Mouse (Mus musculus) adrenal gland, adult (tissue): ENCODE data around the gene Ugt1a1.

ENCODE experiments used
- DNase-seq, 2 experiments: peaks; one replicate each; pipeline ENCODE4 v3.0.0; 2022 to 2023; ENCODE audit warnings: low spot score in 1 of 2; ENCODE audit not compliant: inconsistent age in 2 of 2

The Ugt1a1 gene

DNA sequence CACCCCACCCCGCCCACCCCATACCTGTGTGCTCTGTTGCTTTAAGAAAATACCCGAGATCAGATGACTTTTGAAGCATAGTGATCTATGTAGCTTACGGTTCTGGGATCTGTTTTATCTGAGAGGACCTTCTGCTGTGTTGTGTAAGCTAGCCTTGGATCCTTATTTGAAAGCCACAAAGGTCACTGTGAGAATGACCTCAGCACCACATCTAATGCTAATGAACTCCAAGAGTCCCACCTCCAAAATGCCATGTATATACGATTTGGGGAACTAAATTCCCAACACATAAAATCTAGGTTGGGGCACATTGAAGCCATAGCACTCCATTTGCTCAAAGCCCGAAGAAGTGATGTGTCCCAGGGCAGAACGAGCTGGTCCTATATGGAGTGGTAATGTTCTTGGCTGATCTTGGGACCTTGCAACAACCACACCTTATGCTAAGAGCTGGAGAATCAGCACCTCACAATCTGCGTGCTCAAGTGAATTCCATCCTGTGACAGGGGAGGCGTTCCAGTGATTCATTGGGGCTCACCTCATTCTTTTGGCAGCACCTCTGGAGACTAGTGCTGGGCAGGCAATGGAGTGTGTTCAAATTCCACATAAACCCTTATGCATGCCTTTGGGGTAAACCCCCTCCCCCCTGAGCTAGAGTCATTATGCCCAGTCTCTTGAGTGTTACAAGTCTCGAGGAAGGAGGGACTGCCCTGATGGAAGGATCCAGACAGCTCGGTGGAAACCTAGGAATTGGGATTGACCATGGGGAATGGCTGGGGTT lies 45.3 kb downstream of the Ugt1a1 start:
- peak in 1 of 2 experiments; percentile 72 for DNase-seq

DNA sequence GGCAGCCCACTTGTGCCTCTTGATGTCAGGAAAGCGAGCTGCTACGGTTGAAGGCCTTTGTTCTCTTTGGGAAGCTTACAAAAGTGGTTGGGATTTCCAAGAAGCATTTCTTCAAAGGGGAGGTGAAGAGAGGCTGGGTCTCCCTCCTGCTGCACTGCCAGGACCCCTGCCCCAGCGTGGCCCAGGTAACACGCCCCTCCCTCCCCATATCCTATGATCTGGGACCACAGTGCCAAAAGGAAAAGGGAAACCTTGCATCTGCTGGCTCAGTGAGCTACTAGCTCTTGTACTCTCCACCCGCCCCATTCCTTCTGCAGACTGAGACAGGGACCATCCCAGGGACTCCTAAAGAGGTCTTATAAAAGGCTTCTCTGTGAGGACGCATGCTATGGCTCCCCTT lies 45.9 kb downstream of the Ugt1a1 start:
- DNase-seq: peak in 1 of 2 experiments; percentile 60

DNA sequence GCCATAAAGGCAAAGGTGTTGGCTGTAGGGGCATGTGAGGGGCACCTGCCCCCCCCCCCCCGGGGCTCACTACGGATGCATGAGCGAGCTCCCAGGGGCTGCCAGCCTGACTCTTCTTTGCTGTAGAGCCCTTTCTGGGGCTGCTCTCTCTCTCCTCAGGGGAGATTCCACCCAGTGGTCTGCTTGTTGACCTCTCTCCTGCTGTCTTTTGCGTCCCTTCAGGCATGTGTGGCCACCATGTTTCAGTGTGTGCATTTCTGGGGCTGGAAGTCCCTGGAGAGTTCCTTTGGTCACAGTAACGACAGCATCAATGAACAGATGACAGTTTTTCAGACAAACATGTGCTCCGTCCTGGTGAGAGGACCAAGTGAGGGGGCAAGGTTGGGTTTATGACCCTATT lies 46.6 kb downstream of the Ugt1a1 start:
- peak in 1 of 2 experiments; percentile 54 for DNase-seq

DNA sequence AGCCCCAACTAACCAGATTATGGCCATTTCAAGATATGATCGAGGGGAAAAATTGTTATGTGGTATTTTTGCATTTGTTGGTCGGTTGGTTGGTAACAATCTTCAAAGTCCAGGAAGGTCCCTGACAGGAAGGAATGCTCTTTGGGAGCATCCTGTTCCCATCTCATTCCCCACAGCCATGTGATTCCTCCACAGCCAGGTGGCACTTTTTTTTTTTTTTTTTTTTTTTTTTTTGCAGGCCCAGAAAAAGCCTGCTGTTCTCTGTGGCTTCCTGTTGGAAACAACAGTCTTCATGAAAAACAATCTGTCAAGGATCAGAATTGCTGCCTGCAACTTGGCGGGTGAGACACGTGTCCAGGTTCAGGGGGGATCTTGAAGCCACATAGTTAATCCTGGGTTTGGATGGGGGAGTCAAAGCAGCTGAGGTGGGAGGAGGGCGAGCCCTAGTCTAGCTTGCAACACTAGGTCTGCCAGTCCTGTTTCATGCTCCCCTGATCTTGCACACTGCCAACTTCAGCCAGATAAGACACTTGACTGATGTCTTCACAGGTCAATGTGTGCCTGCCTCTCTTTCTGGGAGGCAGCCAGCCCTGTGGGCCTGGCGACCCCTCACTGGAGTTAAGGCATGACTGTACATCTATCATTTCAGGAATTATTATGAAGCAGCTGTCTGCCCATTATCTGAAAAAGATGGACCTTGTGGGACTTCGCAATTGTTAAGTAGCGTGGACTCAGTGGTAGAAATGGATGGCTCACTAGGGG lies 47.3 kb downstream of the Ugt1a1 start:
- DNase-seq: peak; percentile 55 to 83

DNA sequence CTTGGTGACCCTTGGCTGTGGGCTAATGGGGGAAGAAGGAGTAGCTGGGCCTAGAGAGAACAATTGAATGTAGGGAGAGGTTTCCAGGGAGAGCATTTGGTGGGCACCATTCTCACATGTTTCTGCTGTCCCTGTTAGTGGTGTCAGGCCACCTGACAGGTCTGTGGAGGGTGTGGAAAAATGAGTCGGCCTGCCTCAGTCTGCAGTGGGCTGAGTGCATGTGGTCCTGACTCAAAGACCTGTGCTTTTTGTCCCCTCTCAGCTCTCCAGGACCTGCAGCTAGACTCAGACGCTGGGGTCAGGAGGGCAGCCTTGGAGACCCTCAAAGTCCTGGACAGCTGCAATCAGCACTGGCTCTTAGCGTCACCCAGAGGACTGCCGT lies 47.9 kb downstream of the Ugt1a1 start:
- no peak for DNase-seq

DNA sequence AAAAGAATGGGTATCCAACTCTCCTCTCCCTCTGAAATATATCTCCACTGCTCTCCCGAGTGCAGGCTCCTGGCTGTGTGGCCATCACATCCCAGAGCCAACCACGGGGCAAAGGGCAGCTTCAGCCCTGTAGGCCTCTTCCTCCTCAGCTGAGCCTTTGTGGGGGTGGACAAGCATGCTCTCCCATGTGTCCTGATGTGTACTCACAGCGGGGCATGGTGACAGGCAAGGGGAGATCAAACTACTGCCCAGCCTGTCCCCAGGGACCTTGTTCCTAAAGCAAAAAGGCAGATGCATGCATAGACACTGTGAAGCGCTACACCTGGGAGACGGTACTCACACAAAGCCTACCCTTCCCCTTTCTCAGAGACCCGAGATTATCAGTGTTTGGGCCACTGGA lies 48.4 kb downstream of the Ugt1a1 start:
- DNase-seq: peak in 1 of 2 experiments; percentile 80

DNA sequence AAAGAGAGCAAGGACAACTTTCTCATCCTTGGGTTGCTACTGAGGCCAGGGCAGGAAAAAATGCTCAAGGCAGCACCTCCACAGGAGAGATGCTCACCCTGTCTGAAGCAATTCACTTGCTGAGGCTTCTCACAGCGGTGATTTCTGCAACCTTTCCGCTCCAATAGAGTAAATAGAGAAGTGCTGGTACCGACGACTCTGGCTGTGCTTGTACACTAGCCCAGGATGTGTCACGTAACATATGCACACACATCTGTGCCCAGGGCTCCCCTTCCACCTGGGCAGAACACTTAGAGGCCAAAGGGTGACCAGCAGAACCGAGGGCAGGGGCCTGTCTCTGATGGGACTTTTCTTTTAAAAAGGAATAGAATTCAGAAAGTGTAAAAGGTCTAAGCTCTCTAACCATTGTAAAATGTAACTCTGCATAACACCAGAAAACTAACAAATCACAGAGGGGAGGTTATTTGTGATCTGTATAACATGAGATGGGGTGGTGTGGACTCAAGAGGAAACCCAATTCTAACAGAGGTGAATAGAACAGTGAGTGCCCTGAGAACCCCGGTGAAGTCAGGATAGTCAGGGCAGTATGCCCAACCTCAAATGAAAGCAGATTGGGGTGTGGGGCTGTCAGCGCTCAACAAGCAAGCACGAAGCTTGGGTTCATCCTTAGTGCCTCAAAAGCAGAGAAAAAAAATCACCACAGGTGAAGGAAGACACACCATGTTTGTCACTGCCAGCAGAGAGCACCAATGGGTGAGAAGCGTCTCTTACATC lies 49.0 kb downstream of the Ugt1a1 start:
- DNase-seq: peak in 1 of 2 experiments; percentile 62

DNA sequence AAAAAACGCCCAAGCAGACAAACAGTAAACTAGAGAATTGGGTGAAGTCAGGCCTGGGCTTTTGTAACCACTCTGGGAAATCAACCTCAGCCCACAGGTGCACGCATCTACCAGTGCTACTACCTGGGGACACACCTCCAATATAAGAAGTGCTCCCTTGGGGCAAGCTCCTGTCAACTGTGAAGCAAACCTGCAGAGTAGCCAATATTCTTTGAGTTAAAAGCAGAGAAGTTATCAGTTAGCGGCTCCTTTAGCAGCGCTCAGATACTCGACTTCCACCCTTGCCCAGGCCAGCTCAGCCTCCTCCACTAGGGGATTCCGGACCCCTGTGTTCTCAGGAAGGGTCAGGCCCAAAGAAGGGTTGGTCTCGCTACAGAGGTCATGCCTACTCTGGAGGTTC lies 49.9 kb downstream of the Ugt1a1 start:
- DNase-seq: peak in 1 of 2 experiments; percentile 71

DNA sequence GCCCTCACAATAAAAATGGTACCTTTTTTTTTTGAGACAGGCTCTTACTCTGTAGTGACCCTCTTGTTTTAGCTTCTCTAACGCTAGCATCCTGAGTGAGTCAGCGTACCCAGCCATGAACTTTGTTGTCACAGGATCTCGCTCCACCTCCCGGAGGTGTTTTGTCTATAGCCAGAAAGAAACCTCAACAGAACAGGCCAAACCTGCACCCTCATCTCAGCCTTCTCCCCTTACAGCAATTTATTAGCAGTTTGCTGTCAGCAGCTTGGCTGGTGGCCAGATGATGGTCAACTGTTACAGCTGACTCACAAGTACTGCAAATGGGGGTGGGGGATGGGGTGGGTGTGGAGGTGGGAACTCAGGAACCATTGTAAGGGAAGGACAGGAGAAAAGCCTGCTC lies 50.5 kb downstream of the Ugt1a1 start:
- peak; percentile 82 to 92 for DNase-seq

DNA sequence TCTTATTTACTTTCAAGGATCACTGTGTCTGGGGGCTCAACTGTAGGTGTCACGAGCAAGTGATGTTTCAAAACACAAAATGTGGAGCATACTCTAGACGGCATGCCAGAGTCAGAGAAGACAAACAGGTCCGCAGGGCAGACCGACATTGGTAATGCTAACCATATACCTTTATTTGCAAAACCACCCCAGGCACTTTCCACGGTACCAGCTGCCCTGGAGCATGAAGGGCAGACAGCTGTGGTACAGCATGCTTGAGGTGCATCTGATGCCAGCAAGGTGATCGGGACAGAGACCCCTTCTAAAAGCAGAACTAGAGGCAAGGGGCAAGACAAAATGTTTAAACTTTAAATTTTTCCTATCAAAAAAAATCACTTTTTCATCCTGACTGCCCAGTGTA lies 51.2 kb downstream of the Ugt1a1 start:
- DNase-seq: no peak

DNA sequence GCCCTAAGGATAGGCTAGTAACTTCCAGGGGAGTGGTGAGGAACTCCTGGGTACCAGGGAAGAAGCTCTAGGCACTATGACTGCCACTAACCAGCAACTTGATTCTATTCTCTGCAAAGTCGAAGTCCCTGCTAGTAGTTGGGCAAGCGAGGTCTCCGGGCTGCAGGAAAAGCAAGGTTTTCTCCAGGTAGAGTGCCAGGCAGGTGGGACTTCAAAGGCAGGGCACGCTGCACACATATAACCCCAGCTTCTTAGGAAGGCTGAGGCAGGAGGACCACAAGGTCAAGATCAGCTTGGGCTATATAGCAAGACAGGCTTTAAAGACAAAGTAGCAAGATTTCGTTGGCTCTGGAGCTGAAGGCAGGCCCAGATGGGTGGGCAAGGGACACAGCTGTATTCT lies 52.0 kb downstream of the Ugt1a1 start:
- peak; percentile 36 to 70 for DNase-seq

DNA sequence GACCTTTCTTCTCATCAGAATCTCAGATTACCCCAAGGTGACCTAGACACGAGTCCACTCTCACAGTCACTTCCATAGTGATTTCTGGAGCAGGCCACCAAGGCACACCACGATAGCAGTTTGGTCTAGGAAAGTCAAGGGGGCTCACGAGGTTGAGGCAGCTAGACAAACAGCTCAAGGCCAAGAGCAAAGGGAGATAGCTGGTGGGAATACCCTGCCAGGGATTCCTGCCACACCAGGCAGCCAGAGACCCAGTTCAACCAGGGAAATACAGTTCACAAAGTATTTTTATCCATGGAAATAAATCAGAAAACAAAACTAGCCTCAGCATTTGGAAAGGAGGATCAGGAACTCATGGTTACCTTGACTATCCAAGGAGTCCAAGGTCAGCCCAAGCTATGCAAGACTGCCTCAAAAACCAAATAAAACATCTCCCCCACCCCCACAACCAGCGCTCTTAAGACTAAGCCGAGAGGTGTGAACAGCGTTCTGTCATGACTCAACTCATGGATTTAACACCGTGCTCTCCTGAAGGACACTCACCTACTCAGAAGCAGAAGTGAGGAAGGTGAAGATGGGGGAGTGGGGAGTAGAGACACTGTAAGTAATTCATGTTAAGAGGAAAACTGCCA lies 52.6 kb downstream of the Ugt1a1 start:
- DNase-seq: peak; percentile 51 to 83

DNA sequence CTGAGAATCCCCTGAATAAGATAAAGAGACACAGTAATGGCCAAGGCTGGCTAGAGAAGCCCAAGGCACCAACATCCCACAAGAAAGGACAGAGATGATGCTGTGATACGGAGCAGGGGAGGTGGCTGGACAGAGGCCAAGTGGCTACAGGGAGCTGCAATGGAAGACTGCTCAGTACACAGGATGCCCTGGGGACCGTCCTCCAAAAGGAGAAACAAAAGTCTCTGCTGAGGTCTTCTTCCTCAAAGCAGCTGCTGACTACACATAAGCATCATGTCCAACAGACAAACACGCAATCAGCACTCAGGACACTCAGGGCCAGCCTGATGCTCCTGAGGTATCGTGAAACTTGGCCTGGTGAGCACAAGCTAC lies 53.1 kb downstream of the Ugt1a1 start:
- DNase-seq: peak; percentile 64 to 81

DNA sequence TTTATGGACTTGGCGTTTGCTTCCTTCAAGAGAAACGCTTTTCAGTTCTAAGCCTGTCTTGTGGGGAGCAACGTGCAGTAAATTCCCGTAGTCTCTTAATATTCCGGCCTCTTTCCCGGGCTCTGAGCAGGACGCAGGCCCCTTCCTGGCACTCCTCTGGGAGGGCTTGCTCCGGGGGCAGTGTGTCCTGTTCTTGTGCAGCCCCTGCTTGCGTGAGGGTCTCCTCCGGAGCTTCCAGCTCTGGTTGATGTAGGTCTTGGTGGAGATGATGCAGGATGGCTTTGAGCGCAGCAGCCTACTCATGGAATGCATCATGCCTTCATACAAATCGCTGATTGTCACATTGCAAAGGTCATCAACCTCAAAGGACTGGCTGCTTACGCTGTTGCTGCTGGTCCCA lies 54.4 kb downstream of the Ugt1a1 start:
- DNase-seq: peak in 1 of 2 experiments; percentile 55

DNA sequence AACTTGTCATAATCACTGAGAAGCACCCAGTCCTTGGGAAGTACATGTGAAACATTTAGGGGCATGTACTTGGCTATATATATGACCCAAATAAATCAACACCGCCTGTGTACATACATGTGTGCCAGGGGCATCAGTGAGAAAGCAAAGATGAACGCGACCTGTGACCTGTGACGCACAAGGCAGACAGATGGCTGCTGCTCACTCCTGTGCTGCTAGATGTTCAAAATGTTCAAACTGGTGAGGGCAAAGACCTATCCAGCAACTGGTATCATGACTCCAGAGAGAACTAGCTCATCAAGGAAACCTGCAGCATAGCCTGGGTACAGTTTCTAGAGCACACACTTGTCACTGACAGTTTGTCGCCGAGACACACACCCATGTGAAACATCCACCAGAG lies 55.7 kb downstream of the Ugt1a1 start:
- DNase-seq: peak; percentile 26 to 68

DNA sequence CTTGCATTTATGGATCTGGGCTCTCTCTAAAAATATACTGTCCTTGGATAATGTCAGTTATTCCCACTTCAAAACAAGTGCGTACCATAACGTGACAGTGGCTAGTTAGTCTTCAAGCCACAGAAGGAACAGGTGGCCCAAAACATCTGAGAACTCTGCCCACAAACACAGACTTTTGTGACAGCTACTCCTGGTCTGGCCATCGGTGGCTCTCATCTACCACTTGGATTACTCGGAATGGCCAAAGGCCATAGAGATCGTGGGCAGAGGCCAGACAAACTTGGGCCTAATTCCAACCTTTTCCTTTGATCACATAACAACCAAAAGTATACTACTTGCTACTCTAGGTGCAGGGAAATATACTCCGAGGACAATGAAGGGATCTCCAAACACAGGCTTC lies 56.3 kb downstream of the Ugt1a1 start:
- DNase-seq: peak in 1 of 2 experiments; percentile 71
